Mouse (Mus musculus): Measurements from ENCODE around the gene Gm21974. TPM values are rescaled to one million over a fixed set of nuclear protein-coding genes. Genes with fewer than 3 reads are reported as not detected.

Gm21974 gene
- polyA plus RNA-seq, 1 experiment: not detected

DNA sequence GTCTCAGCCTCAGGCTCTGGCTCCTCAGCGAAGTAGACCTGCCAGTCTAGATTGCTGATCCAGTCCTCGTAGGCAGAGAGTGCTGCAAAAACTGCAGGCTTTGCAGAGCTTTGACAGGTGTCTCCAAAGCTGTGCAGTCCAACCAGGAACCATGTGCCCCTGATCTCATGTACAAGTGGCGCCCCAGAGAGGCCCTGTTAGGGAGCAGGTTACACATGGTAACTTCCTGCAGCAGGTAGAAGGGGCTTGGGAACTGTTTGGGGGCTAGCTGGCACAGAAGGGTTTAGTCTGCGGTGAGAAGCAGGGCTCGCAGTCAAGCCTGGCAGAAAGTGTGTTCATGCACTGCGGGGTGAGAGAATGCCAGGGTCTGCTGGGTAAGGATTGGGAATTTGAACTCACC lies 8.7 kb downstream of the Gm21974 start:
- H3K4me3 ChIP-seq (ENCODE audit: insufficient read depth, low read length): no peak overlapping the region
- no peak overlapping the region for H3K27ac ChIP-seq (ENCODE audit: insufficient read depth, low read length)
- TF ChIP-seq CTCF (IDR thresholded peaks at IDR 0.05; ENCODE audit: borderline replicate concordance, insufficient read depth, low read length) (no peak), POLR2A (IDR thresholded peaks at IDR 0.05; ENCODE audit: low read depth, low read length) (no peak)
- no peaks in the 10 kb centered on the region for H3K4me1 ChIP-seq (ENCODE audit: control insufficient read depth, insufficient read depth, low read length)

DNA sequence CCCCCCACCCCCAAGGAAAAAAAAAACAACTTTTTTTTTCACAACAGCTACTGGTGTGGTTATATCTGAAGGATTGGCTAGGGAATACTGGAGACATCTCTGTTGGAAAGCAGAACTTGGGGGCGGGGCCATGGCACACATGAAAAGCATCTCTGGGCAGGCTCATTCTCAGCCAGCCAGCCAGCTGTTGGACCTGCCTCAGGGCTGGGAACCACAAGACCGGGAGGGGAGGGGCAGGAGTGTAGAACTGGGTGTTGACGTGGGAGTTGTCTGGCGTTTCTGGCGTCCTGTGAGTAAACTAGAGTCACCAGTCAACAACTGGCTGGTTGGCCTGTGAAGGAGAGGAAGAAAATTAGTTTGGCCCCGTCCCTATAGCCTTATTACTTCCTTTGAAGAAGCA lies 9.3 kb downstream of the Gm21974 start:
- Histone ChIP-seq H3K27ac (ENCODE audit: insufficient read depth, low read length) (no peak overlapping the region), H3K4me3 (ENCODE audit: insufficient read depth, low read length) (no peak overlapping the region), H3K4me1 (ENCODE audit: control insufficient read depth, insufficient read depth, low read length) (no peaks in the 10 kb centered on the region)
- no peak for TF ChIP-seq CTCF (IDR thresholded peaks at IDR 0.05; ENCODE audit: borderline replicate concordance, insufficient read depth, low read length)
- no peak for TF ChIP-seq POLR2A (IDR thresholded peaks at IDR 0.05; ENCODE audit: low read depth, low read length)

GRCm38 (mm10) chr7:127880431-127880830 lies 14.8 kb downstream of the Gm21974 start:
- TF ChIP-seq CTCF (IDR thresholded peaks at IDR 0.05; ENCODE audit: borderline replicate concordance, insufficient read depth, low read length): no peak
- TF ChIP-seq POLR2A (IDR thresholded peaks at IDR 0.05; ENCODE audit: low read depth, low read length): no peak
- Histone ChIP-seq H3K4me1 (ENCODE audit: control insufficient read depth, insufficient read depth, low read length) (peaks cover 3% of the 10 kb centered on the region; the same call in 1 of the 2 replicates), H3K4me3 (ENCODE audit: insufficient read depth, low read length) (no peak overlapping the region), H3K27ac (ENCODE audit: insufficient read depth, low read length) (no peak overlapping the region)

DNA sequence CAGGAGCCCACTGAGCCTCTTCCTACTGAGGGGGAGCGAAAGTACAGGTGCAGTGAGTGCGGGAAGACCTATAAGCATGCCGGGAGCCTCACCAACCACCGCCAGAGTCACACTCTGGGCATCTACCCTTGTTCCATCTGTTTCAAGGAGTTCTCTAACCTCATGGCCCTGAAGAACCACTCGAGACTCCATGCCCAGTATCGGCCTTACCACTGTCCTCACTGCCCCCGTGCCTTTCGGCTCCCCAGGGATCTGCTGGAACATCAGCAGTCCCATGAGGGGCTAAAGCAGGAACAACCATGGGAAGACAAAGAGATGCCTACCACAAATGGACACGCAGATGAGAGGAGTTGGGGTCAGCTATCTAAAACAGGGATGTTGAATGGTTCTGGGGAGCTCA lies 16.0 kb downstream of the Gm21974 start:
- H3K4me1 ChIP-seq (ENCODE audit: control insufficient read depth, insufficient read depth, low read length): peaks cover 3% of the 10 kb centered on the region; the same call in 1 of the 2 replicates

DNA sequence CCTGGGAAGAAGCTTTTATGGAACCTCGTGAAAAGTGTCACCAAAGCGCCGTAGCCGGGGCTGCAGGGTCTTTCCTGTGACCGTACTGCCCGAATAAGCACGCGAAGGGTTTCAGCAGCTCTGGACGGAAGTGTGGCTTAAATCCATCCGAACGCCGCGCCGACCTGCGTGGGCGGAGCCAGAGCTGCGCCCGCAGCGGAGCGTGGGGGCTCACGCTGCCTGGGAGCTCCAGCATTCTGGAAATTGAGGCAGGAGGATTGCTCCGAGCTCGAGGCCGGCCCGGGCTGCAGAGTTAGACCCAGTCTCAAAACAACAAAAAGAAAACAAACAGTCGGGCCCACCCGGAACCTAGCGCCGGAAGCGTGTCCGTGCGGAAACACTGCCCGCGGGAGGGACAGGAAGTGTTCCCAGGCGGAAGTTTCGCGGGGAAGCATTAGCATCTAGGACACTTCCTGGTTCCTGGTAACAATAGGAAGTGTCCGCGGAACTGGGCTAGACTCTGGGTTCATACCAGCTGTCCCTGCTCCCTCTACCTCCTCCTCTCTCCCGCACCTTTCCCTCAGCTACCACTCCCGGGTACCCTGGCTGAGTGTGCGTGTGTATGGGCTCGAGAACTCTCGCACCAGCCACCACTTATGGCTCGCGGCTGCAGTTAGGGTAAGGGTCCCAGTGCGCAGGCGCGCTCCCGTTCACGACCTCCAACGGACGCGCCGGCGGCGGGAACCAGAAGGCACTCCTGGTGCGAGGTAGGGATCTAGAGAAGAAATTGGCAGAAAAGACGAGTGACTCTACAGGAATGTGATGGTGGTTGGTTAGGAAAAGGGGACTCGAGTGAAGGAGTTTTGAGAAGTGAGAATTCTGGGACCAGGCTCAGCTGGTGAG lies 18.5 kb downstream of the Gm21974 start, which contains the start of gene Zfp668:
Gene Zfp668 (minus strand): TSS at position 362 of the 882 bp plus-strand sequence.
- TF ChIP-seq POLR2A (IDR thresholded peaks at IDR 0.05; ENCODE audit: low read depth, low read length) (peak; percentile 83), CTCF (IDR thresholded peaks at IDR 0.05; ENCODE audit: borderline replicate concordance, insufficient read depth, low read length) (no peak)
- H3K4me1 ChIP-seq (ENCODE audit: control insufficient read depth, insufficient read depth, low read length): peaks cover 3% of the 10 kb centered on the region; the same call in 1 of the 2 replicates
- peak within 1 kb of the TSS; percentile 95 for H3K4me3 ChIP-seq (ENCODE audit: insufficient read depth, low read length)
- peak within 1 kb of the TSS; percentile 86 for H3K27ac ChIP-seq (ENCODE audit: insufficient read depth, low read length)

More for the DNA sequence above, 16.0 kb downstream of the Gm21974 start:
- TF ChIP-seq POLR2A (IDR thresholded peaks at IDR 0.05; ENCODE audit: low read depth, low read length) (no peak), CTCF (IDR thresholded peaks at IDR 0.05; ENCODE audit: borderline replicate concordance, insufficient read depth, low read length) (no peak)
- Histone ChIP-seq H3K27ac (ENCODE audit: insufficient read depth, low read length) (no peak overlapping the region), H3K4me3 (ENCODE audit: insufficient read depth, low read length) (no peak overlapping the region)

DNA sequence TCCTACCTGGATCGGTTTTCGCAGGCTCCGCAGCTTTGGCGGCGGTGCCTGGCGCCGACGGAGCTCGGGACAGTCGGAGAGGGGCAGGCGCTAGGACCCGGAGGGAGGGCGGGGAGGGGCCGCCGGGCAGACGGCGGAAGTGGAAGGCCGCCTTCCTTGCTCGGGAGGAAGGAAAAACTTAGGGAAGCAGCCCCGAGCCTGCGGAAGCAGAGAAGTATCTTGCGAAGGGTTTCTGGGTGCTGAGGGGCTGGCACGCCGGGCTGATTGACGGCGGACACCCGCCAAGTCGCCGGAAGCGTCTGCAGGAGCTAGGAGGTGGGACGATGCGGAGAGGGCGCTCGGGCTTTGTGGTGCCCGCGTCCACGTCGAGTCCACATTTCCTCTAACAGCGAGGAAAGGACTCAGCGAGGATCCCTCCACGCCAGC lies 19.2 kb downstream of the Gm21974 start, which contains the start of gene Zfp646:
Gene Zfp646 (plus strand): TSS at position 181 of the 426 bp plus-strand sequence.
- Histone ChIP-seq H3K27ac (ENCODE audit: insufficient read depth, low read length) (peak within 1 kb of the TSS; percentile 86), H3K4me1 (ENCODE audit: control insufficient read depth, insufficient read depth, low read length) (peaks cover 3% of the 10 kb centered on the region; the same call in 1 of the 2 replicates), H3K4me3 (ENCODE audit: insufficient read depth, low read length) (peak within 1 kb of the TSS; percentile 95)
- no peak for TF ChIP-seq POLR2A (IDR thresholded peaks at IDR 0.05; ENCODE audit: low read depth, low read length)
- no peak for TF ChIP-seq CTCF (IDR thresholded peaks at IDR 0.05; ENCODE audit: borderline replicate concordance, insufficient read depth, low read length)

DNA sequence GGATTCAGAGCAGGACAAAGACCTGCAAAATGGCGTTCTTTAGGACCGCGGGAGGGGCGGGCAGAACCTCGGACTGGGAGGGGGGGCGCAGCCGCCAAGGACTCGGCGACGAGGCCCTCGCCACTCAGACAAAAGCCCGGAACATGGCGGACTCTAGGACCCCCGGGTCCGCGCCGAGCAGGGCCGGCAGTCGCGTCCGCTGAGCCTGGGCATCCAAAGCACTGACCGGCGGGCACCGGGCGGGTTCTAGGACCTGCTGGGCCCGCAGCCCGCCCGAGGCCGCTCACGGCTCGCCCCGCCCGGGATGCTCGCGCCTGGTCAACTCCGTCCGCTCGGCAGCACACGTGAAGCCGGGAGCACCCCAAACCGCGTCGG lies 19.6 kb downstream of the Gm21974 start:
- Histone ChIP-seq H3K27ac (ENCODE audit: insufficient read depth, low read length) (peak overlapping the region; percentile 86), H3K4me3 (ENCODE audit: insufficient read depth, low read length) (peak overlapping the region; percentile 95), H3K4me1 (ENCODE audit: control insufficient read depth, insufficient read depth, low read length) (peaks cover 3% of the 10 kb centered on the region; the same call in 1 of the 2 replicates)
- TF ChIP-seq POLR2A (IDR thresholded peaks at IDR 0.05; ENCODE audit: low read depth, low read length): no peak; the same call in 1 of the 2 replicates
- no peak for TF ChIP-seq CTCF (IDR thresholded peaks at IDR 0.05; ENCODE audit: borderline replicate concordance, insufficient read depth, low read length)

DNA sequence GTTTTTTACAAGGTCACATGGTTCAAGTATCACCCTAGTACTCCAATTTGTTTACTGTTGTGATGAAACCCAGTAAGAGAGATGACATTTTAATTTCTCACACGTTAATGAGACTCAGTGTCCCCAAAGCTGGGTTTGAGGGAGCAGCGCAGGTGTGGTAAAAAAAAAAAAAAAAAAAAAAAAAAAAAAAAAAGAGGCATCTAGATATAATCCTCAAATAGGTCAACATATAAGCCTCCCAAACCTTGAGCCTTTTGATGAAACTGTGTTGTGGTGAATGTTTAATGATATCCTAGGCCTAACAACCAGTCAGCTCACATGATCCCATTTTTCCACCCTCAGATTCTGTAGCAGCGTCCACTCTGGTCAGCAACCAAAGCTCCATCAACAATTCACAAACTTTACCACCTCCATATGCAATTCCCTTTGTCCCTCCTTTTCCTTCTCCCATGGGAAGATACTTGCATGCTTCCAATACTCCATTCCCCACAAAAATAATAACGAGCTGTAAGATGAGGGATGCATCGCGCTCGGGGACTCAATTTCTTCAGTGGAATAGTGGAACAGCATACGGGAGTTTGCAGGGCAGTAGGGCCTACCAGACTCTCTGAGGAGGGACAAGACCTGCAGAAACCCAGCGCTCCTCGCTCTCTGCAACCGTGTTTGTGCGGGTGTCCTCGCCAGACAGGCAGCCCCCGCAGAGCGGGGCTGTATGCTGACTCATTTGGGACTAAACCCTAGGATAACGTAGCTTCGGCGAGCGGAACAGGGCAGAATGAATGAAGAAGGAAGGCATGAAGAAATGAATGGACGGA lies 20.2 kb downstream of the Gm21974 start:
- Histone ChIP-seq H3K27ac (ENCODE audit: insufficient read depth, low read length) (peak overlapping the region; percentile 86), H3K4me3 (ENCODE audit: insufficient read depth, low read length) (peak overlapping the region; percentile 95), H3K4me1 (ENCODE audit: control insufficient read depth, insufficient read depth, low read length) (peaks cover 4% of the 10 kb centered on the region; the same call in 1 of the 2 replicates)
- TF ChIP-seq POLR2A (IDR thresholded peaks at IDR 0.05; ENCODE audit: low read depth, low read length) (0 out of 2 replicates have a peak, but pooled peaks have one; percentile 39), CTCF (IDR thresholded peaks at IDR 0.05; ENCODE audit: borderline replicate concordance, insufficient read depth, low read length) (no peak)

GRCm38 (mm10) chr7:127870136-127870821 lies 25.0 kb downstream of the Gm21974 start:
- TF ChIP-seq POLR2A (IDR thresholded peaks at IDR 0.05; ENCODE audit: low read depth, low read length): no peak
- TF ChIP-seq CTCF (IDR thresholded peaks at IDR 0.05; ENCODE audit: borderline replicate concordance, insufficient read depth, low read length): no peak
- no peak overlapping the region for H3K4me3 ChIP-seq (ENCODE audit: insufficient read depth, low read length)
- no peak overlapping the region; the same call in 1 of the 2 replicates for H3K27ac ChIP-seq (ENCODE audit: insufficient read depth, low read length)
- 0 out of 2 replicates have a peak, but pooled peaks cover 9% of the 10 kb centered on the region for H3K4me1 ChIP-seq (ENCODE audit: control insufficient read depth, insufficient read depth, low read length)
